Mouse (Mus musculus) gastrocnemius, postnatal 36 days (tissue): ENCODE results near the gene Lrmp. TPM values are rescaled to one million over a fixed set of nuclear protein-coding genes. Genes with fewer than 3 reads are reported as not detected.
"Not testable (repeated sequence)": the region's sequence is repeated elsewhere in the genome, so short reads cannot be mapped to it uniquely, and the experiment has no call there.

ENCODE experiments used
- DNase-seq, 2 experiments: peaks; one replicate each; pipeline ENCODE4 v3.0.0; 2022
- intact Hi-C: fragments of 180-260 bp; cut with DNase I; formaldehyde crosslinking; loops from one replicate; pipeline ENCODE4 v1.15.1; 2025
- long read RNA-seq, 2 experiments: library from polyadenylated mRNA; stranded (forward); transcript quantifications; one replicate each; pipeline ENCODE4 v2.0.0; 2021
- total RNA-seq, 2 experiments: library from RNA; stranded (reverse); gene quantifications; 2 replicates each; pipeline ENCODE4 v1.2.3; 2021

The Lrmp gene
- total RNA-seq = 1 to 10 TPM in 1 of 2 experiments, under 1 TPM in 1; 0.49 to 1.5 TPM
- long read RNA-seq, experiment 1 = 0 reads
- long read RNA-seq, experiment 2, partial matches to known transcripts = 0 of 2 reads
- long read RNA-seq, experiment 2, other reads (novel, unspliced or antisense) = 1 of 2 reads

- no peak for DNase-seq
- intact Hi-C loops = no loop called here
These were observed at the start of gene Lrmp for GRCm38 (mm10) chr6:145115476-145116097. Gene Lrmp (plus strand): TSS chr6:145115653.

- intact Hi-C loops = no loop called here
- DNase-seq = no peak
These were observed 49.0 kb upstream of the Lrmp start for GRCm38 (mm10) chr6:145066416-145066815.

- no peak for DNase-seq
- intact Hi-C loops = no loop called here
These were observed 47.8 kb upstream of the Lrmp start for GRCm38 (mm10) chr6:145067679-145068078.

GRCm38 (mm10) chr6:145069397-145069796 is 46.1 kb upstream of the Lrmp start:
- intact Hi-C loops = no loop called here
- DNase-seq = no peak

- intact Hi-C loops = no loop called here
These were observed 45.5 kb upstream of the Lrmp start for GRCm38 (mm10) chr6:145069921-145070320.

GRCm38 (mm10) chr6:145074461-145074860 is 41.0 kb upstream of the Lrmp start:
- no peak for DNase-seq
- intact Hi-C loops = no loop called here

More at GRCm38 (mm10) chr6:145069921-145070320, 45.5 kb upstream of the Lrmp start:
- no peak for DNase-seq

- intact Hi-C loops = no loop called here
- DNase-seq = no peak
These were observed 40.3 kb upstream of the Lrmp start for GRCm38 (mm10) chr6:145075088-145075547.

- DNase-seq = no peak
- intact Hi-C loops = no loop called here
These were observed 39.8 kb upstream of the Lrmp start, which contains the start of gene Bcat1 for GRCm38 (mm10) chr6:145075548-145076224. Gene Bcat1 (minus strand): TSS chr6:145076184.

GRCm38 (mm10) chr6:145076286-145076685 is 39.2 kb upstream of the Lrmp start:
- intact Hi-C loops = no loop called here
- no peak for DNase-seq

GRCm38 (mm10) chr6:145079087-145079759 is 36.2 kb upstream of the Lrmp start:
- DNase-seq = no peak
- intact Hi-C loops = no loop called here

GRCm38 (mm10) chr6:145081721-145082120 is 33.7 kb upstream of the Lrmp start:
- intact Hi-C loops = no loop called here

GRCm38 (mm10) chr6:145084343-145085117 is 30.9 kb upstream of the Lrmp start:
- intact Hi-C loops = no loop called here

More at GRCm38 (mm10) chr6:145081721-145082120, 33.7 kb upstream of the Lrmp start:
- DNase-seq = no peak

GRCm38 (mm10) chr6:145088451-145089113 is 26.9 kb upstream of the Lrmp start:
- no peak for DNase-seq

More at GRCm38 (mm10) chr6:145084343-145085117, 30.9 kb upstream of the Lrmp start:
- DNase-seq = no peak

GRCm38 (mm10) chr6:145089373-145089772 is 26.1 kb upstream of the Lrmp start:
- intact Hi-C loops = loop anchor here (2.0 kb wide), 1 partner anchor 97 kb away; no protein-coding TSS in a partner anchor
- no peak for DNase-seq

More at GRCm38 (mm10) chr6:145088451-145089113, 26.9 kb upstream of the Lrmp start:
- intact Hi-C loops = loop anchor here (2.0 kb wide), 1 partner anchor 98 kb away; no protein-coding TSS in a partner anchor

GRCm38 (mm10) chr6:145090201-145090863 is 25.1 kb upstream of the Lrmp start:
- no peak for DNase-seq
- intact Hi-C loops = loop anchor here (10.0 kb wide), 1 partner anchor 244 kb away; no protein-coding TSS in a partner anchor

- intact Hi-C loops = loop anchor here (10.0 kb wide), 1 partner anchor 244 kb away; no protein-coding TSS in a partner anchor
- DNase-seq = no peak
These were observed 24.5 kb upstream of the Lrmp start for GRCm38 (mm10) chr6:145090928-145091327.

- intact Hi-C loops = loop anchor here (10.0 kb wide), 1 partner anchor 243 kb away; no protein-coding TSS in a partner anchor
- DNase-seq = no peak
These were observed 23.5 kb upstream of the Lrmp start for GRCm38 (mm10) chr6:145091998-145092397.

GRCm38 (mm10) chr6:145093038-145093622 is 22.3 kb upstream of the Lrmp start:
- DNase-seq = not testable (repeated sequence)
- intact Hi-C loops = loop anchor here (10.0 kb wide), 1 partner anchor 242 kb away; no protein-coding TSS in a partner anchor
